Mouse (Mus musculus) intestine, postnatal 0 days (tissue): ENCODE data around the gene Rnf123. TPM values are rescaled to one million over a fixed set of nuclear protein-coding genes. Genes with fewer than 3 reads are reported as not detected.

Experiments used
- ATAC-seq: fragments of 200-750 bp; cut with Nextera tagmentation; 2 replicates; pipeline ENCODE4 v1.8.0; 2017; ENCODE audit warnings: mild to moderate bottlenecking, moderate TSS enrichment, moderate library complexity
- H3K27ac ChIP-seq: fragments of 300-500 bp; sonication (generic); 2 replicates; pipeline ENCODE4 v1.5.1; 2014; ENCODE audit warnings: mild to moderate bottlenecking, low read depth, low read length, moderate library complexity
- H3K27me3 ChIP-seq: fragments of 300-500 bp; sonication (generic); replicated peaks from 2 replicates; pipeline ENCODE4 v1.6.1; 2014; ENCODE audit warnings: low read length, mixed read lengths; ENCODE audit not compliant: control insufficient read depth, insufficient read depth
- H3K36me3 ChIP-seq: fragments of 300-500 bp; sonication (generic); 2 replicates; pipeline ENCODE4 v1.6.1; 2014; ENCODE audit warnings: mild to moderate bottlenecking, moderate library complexity; ENCODE audit not compliant: control insufficient read depth, insufficient read depth
- H3K4me1 ChIP-seq: fragments of 300-500 bp; sonication (generic); replicated peaks from 2 replicates; pipeline ENCODE4 v1.6.1; 2014; ENCODE audit warnings: antibody characterized with exemption, low read length, mixed read lengths; ENCODE audit not compliant: control insufficient read depth, insufficient read depth
- H3K4me2 ChIP-seq: fragments of 300-500 bp; sonication (generic); replicated peaks from 2 replicates; pipeline ENCODE4 v1.6.1; 2014; ENCODE audit warnings: low read depth, mild to moderate bottlenecking, moderate library complexity
- H3K4me3 ChIP-seq: fragments of 300-500 bp; sonication (generic); 2 replicates; pipeline ENCODE4 v1.5.1; 2014; ENCODE audit warnings: low read depth, low read length
- H3K9ac ChIP-seq: fragments of 300-500 bp; sonication (generic); 2 replicates; pipeline ENCODE4 v1.6.1; 2014; ENCODE audit warnings: mild to moderate bottlenecking, low read depth, low read length
- H3K9me3 ChIP-seq: fragments of 300-500 bp; sonication (generic); 2 replicates; pipeline ENCODE4 v1.6.1; 2016; ENCODE audit warnings: mixed run types; ENCODE audit not compliant: control insufficient read depth
- CTCF ChIP-seq: sonication (generic); IDR thresholded peaks from 2 replicates; pipeline ENCODE4 v1.5.1; 2016; ENCODE audit warnings: low read depth, mild to moderate bottlenecking, control low read depth, antibody characterized with exemption, moderate library complexity
- WGBS: fragments of 180-500 bp; shearing (Covaris S2); extraction: QIAGEN DNeasy Blood & Tissue Kit; methylation state at CpG from one replicate; pipeline ENCODE4 v1.1.7; 2014; 5-methylcytosine and 5-hydroxymethylcytosine counted together
- polyA plus RNA-seq: library from polyadenylated mRNA; unstranded; fragments of >200 nt; fragmentation: Nextera tagmentation; extraction: Ambion mirVana; gene quantifications from 2 replicates; pipeline ENCODE4 v1.2.1, GENCODE M21; 2015

The Rnf123 gene
- polyA plus RNA-seq, 1 experiment from 2014 or later, result 18.2 TPM

DNA sequence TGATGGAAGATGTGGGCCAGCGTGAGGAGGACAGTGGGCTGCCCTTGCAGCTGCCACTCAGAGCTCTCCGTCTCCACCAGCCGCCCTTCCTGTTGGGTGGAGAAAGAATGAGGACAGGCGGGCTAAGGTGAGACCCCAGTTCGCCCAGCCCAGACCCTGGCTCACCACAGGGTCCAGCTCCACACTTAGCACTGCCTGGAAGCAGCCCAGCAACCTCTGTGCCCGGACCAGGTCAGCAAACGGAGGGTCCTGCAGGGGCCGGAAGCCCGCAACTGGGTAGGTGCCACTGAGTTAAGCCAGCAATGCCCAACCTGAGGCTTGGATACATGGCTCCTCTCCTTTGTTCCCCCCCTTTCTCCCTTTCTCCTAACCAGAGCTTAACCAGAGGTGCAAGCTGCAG is 14.1 kb downstream of the Rnf123 start:
- WGBS, result 90% methylated on average over 9 of the region's 9 CpGs
- peaks cover 47% of the 10 kb centered on the region for H3K36me3 ChIP-seq

DNA sequence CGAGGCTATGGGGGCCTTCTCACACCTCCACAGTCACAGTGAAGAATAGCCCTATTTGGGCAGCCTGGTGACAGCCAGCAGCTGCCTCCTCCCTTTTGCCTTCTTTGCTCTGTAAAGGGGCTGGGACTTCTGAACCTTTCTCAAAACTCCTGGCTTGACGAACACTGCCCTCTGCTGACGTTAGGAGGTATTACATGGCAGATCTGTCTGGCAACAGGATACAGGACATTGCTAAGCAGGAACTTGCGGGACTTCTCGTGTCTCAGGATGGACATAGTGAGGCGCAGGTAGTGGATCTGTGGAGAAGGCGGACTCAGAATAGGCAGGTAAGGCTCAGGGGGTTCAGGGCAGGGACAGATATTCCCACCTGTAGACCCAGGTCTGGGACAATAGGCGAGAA is 15.2 kb downstream of the Rnf123 start:
- Histone ChIP-seq H3K9ac (no peak overlapping the region), H3K9me3 (no peaks in the 10 kb centered on the region), H3K27me3 (no peaks in the 10 kb centered on the region), H3K27ac (no peak overlapping the region), H3K4me1 (no peaks in the 10 kb centered on the region), H3K4me3 (no peak overlapping the region), H3K4me2 (no peak overlapping the region), H3K36me3 (peaks cover 54% of the 10 kb centered on the region)
- ATAC-seq, result peak; percentile 23
- TF ChIP-seq CTCF, result peak; percentile 99
- 16% methylated on average over 8 of the region's 8 CpGs for WGBS

More for the DNA sequence above, 14.1 kb downstream of the Rnf123 start:
- Histone ChIP-seq H3K27ac (no peak overlapping the region), H3K9me3 (no peaks in the 10 kb centered on the region), H3K4me3 (no peak overlapping the region), H3K27me3 (no peaks in the 10 kb centered on the region), H3K4me2 (no peak overlapping the region), H3K4me1 (no peaks in the 10 kb centered on the region), H3K9ac (no peak overlapping the region)
- TF ChIP-seq CTCF, result no peak
- ATAC-seq, result no peak

DNA sequence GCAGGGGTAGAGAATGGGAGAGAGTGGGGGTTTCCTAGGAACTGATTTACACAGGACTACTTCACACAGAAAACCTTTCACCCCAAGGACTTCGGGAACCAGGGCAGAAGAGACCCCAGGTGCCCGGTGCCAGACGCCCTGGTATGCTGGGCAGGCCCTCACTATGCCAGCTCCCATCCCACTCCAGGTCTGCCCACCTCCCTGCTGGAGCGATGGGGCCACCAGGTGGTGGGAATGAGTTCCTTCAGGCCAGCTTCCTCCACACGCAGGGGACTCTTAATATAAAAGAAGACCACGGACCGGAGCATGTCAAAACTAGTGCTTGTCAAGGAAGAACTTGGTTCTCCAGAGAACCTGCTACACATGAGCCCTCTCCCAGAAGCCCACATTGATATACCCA is 15.9 kb downstream of the Rnf123 start:
- H3K4me3 ChIP-seq, result no peak overlapping the region
- H3K36me3 ChIP-seq, result peaks cover 61% of the 10 kb centered on the region
- 83% methylated on average over 7 of the region's 7 CpGs for WGBS
- no peak overlapping the region for H3K27ac ChIP-seq
- no peak overlapping the region for H3K4me2 ChIP-seq
- no peaks in the 10 kb centered on the region for H3K9me3 ChIP-seq
- peak; percentile 48 for TF ChIP-seq CTCF
- no peak overlapping the region for H3K9ac ChIP-seq
- no peak for ATAC-seq
- no peaks in the 10 kb centered on the region for H3K4me1 ChIP-seq
- H3K27me3 ChIP-seq, result no peaks in the 10 kb centered on the region

DNA sequence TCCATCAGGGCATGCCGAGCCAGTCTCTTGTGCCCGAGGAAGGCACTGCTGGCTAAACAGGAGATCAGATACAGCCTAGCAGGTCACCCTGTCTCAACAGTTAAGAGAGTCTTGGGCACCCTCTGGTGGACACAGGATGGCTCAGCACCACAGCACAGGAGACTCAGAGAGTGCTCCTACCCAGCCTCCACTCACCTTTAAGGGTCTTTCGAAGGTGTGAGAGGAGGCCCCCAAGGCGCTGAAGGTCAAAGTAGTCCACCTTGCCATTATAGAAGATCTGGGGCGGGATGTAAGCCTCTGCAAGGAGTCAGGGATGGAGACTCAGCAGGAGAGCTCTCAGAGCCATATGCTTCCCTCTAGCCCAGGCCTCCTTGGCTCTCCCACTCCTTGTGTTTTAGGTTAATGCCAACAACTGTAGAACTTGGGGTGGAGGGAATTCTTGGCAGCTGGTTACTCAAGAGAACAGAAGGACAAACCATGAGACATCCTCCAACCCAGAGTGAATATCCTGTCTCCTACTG is 17.6 kb downstream of the Rnf123 start:
- no peaks in the 10 kb centered on the region for H3K4me1 ChIP-seq
- H3K9me3 ChIP-seq, result no peaks in the 10 kb centered on the region
- H3K27ac ChIP-seq, result no peak overlapping the region
- 35% methylated on average over 5 of the region's 5 CpGs for WGBS
- ATAC-seq, result peak; percentile 50; the same call in 1 of the 2 replicates
- H3K36me3 ChIP-seq, result peaks cover 61% of the 10 kb centered on the region
- no peak overlapping the region for H3K4me2 ChIP-seq
- TF ChIP-seq CTCF, result peak; percentile 87
- no peak overlapping the region for H3K9ac ChIP-seq
- H3K27me3 ChIP-seq, result no peaks in the 10 kb centered on the region
- no peak overlapping the region for H3K4me3 ChIP-seq

DNA sequence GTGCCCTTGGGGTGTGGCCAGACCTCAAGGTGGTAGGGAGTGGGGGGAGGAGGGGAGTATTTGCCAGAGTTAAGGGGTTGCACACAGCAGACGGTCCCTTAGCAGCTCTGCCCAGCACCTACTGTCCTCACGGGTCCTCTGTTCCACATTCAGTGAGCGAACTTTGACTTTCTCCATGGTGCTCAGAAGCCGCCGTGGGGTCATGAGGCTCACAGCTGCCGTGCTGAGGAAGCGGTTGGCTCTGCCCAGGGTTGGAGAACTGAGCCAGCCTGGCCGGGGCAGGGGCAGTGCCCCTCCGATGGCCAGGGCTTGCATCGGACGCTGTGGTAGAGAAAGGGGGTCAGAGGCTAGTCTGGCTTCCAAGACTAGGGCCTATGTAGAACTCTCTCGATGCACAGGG is 19.8 kb downstream of the Rnf123 start:
- Histone ChIP-seq H3K4me2 (no peak overlapping the region), H3K36me3 (peaks cover 62% of the 10 kb centered on the region), H3K4me1 (no peaks in the 10 kb centered on the region), H3K9ac (no peak overlapping the region), H3K9me3 (no peaks in the 10 kb centered on the region), H3K4me3 (no peak overlapping the region), H3K27me3 (no peaks in the 10 kb centered on the region), H3K27ac (no peak overlapping the region)
- TF ChIP-seq CTCF, result no peak
- WGBS, result 87% methylated on average over 12 of the region's 12 CpGs
- no peak for ATAC-seq

DNA sequence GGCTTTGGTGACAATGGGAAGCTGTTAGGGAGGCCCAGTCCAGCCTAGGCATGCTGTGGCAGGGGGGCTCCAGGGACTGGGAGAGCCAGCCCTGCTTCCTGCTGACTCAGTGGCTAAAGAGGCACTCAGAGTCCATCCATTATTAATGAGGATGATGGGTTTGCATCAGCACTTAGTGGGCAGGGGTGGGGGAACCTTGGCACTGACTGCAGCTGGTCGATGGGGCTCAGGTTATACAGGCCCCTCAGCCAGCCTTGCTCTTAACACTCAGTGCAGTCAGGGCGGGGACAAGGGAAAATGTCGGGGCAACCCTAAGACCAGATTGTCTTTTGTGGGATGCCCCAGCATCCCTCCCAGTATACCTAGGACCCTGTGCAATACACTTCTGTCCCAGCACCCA is 21.0 kb downstream of the Rnf123 start:
- Histone ChIP-seq H3K9me3 (no peaks in the 10 kb centered on the region), H3K4me2 (no peak overlapping the region), H3K4me3 (no peak overlapping the region), H3K9ac (no peak overlapping the region), H3K36me3 (peaks cover 74% of the 10 kb centered on the region), H3K4me1 (no peaks in the 10 kb centered on the region), H3K27ac (no peak overlapping the region; the same call in 1 of the 2 replicates), H3K27me3 (no peaks in the 10 kb centered on the region)
- ATAC-seq, result no peak
- no peak for TF ChIP-seq CTCF
- WGBS, result 83% methylated on average over 3 of the region's 3 CpGs

DNA sequence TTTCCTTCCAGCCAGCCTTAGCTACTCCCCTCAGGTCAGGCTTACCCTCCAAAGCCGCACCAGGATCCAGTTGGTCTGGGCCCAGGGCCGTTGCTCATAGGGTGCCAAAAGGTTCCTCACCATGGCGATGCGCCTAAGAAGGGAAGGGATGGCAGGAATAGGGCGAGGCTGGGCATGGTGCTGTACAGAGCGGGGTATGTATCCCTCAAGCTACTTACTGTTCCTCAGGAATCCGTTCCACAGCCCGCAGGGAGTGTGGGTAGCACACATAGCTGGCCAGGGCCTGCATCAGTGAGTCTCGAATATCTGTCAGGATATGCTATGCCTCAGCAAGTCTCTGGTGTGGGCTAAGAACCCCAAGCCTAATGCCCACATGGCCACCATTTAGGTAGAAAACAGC is 24.9 kb downstream of the Rnf123 start:
- Histone ChIP-seq H3K36me3 (peaks cover 85% of the 10 kb centered on the region), H3K9ac (no peak overlapping the region), H3K27me3 (no peaks in the 10 kb centered on the region), H3K4me1 (no peaks in the 10 kb centered on the region), H3K4me2 (no peak overlapping the region), H3K4me3 (no peak overlapping the region), H3K9me3 (no peaks in the 10 kb centered on the region), H3K27ac (no peak overlapping the region)
- TF ChIP-seq CTCF, result no peak
- no peak for ATAC-seq
- 95% methylated on average over 9 of the region's 9 CpGs for WGBS
